Mouse (Mus musculus) kidney, postnatal 25 days (tissue): Measurements from ENCODE around the gene Nfatc2.
A peak's percentile ranks its signal among the peaks of the same experiment; 100 is the strongest.

ENCODE experiments used
- DNase-seq, 2 experiments: peaks; one replicate each; pipeline ENCODE4 v3.0.0; 2021; ENCODE audit warnings: mixed read lengths in 2 of 2

Nfatc2 gene

DNA sequence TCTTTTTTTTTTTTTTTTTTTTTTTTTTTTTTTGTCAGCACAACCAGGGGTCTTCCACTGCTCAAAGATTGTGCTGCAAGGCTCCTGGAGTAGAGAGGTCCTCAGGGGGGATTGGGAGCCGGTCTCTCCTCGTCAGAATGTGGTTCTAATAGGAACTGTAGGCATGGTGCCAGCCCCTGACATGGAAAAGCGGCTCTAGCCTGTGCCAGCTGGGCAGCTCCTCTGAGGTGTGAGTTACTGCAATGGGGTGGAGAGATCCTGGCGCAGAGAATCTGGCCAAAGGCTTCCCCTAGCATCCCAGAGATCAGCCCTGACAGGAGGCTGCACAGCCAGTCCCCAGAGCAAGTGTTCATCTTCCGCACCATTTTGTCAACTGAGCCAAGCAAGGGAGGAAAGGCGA lies 120.8 kb downstream of the Nfatc2 start:
- peak in 1 of 2 experiments; percentile 25 for DNase-seq

- DNase-seq, result no peak
These were observed 121.5 kb downstream of the Nfatc2 start for GRCm38 (mm10) chr2:168479930-168480329.

DNA sequence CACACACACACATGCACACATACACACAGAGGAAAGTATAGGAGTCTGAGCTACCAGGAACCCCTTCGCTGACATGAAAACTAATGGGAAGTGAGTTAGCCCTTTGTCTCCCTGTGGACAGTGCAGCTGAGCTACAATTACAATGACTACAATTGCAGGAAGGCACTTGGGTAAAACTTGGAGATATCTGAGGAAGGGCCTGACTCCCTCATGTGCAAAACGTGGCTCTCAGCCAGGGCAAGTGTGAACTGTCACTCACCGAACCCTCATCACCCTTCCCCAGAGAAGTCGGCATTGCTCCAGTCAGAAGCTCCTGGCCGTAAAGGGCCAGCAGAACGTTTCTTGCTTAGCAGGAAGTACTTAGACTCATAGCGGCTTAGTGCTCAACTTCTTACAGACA lies 123.0 kb downstream of the Nfatc2 start:
- DNase-seq, result peak; percentile 45 to 56

GRCm38 (mm10) chr2:168473496-168473895 lies 128.0 kb downstream of the Nfatc2 start:
- DNase-seq, result no peak

DNA sequence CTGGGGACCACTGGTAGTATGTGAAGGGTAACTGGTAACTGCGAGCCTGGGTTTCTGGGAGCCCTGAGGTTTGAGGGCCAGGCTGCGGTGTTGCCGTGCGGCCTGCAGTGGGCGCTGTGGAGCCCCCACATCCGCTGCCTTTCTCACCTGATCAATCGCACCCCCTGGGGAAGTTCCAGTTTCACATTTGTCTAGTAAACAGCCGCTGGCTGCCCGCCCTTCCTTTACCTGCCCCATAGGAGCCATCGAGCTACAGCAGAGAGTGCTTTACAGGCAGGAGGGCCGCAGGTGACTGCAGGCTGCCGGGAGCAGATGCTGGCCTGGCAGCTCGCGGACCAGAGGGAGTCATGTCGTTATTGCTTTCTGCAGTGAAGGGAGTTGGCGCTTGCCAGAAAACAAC lies 128.6 kb downstream of the Nfatc2 start:
- DNase-seq, result peak; percentile 66 to 71

- DNase-seq, result peak; percentile 78 to 80
These were observed 132.4 kb downstream of the Nfatc2 start for GRCm38 (mm10) chr2:168469032-168469431.

- DNase-seq, result no peak
These were observed 134.3 kb downstream of the Nfatc2 start for GRCm38 (mm10) chr2:168467166-168467565.

DNA sequence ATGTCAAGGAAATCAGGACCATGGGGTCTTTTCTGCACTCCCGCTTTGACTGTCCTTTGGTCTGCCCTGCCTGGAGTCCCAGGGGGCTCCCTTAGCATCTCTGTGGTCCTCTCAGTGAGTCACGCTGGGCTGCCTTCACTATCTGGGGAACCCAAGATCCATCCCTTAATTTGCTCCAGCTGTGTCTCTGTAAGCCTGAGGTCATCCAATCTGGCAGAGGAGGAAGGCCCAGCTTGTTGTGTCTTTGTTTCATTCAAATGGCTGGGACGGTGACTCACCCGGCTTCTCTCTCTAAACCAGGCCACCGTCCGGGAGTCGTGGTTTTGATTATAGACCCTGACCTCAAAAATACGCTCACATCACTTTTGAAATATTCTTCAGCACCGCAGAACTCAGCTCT lies 135.4 kb downstream of the Nfatc2 start:
- DNase-seq, result no peak

GRCm38 (mm10) chr2:168465646-168466045 lies 135.8 kb downstream of the Nfatc2 start:
- no peak for DNase-seq

- no peak for DNase-seq
These were observed 139.6 kb downstream of the Nfatc2 start for GRCm38 (mm10) chr2:168461865-168462264.

- DNase-seq, result no peak
These were observed 141.8 kb downstream of the Nfatc2 start for GRCm38 (mm10) chr2:168459627-168460026.

DNA sequence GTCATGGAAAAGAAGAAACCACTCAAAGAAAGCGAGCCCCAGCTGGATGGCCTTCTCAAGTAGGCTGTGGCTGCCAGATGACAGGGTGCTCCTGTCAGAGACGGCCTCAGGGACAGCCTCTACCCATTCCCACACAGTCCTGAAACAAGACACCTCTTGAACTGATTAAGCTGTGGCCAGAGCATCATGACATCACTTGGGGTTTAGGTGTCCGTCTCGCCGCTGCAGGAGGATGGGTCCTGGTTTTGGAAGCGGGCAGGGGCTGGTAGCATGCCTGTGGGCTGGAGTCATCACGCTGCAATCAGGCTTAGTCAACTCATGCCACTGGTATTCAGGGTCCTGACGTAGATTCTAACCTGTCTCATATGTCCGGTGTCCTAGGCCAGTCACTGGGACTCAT lies 142.9 kb downstream of the Nfatc2 start:
- DNase-seq, result no peak

- DNase-seq, result no peak
These were observed 149.4 kb downstream of the Nfatc2 start for GRCm38 (mm10) chr2:168451714-168452708.

- peak in 1 of 2 experiments; percentile 27 for DNase-seq
These were observed 150.5 kb downstream of the Nfatc2 start for GRCm38 (mm10) chr2:168450977-168451376.

DNA sequence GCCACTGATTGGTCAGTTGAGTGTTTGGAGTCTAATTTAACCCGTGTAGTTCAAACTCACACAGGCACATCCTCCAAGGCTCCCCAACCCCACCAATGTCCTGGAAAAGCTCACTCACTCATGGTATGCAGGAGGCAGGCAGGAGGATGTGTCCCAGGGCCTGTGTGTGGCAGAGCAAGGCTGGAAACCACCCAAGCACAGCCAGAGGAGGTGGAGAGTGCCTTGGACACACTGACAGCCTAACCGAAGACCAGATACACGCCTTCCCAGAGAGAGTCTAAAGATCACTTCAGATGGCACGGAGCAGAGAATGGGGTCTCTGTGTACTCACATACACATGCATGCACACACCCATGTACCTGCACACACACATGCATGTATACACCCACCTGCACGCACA lies 153.4 kb downstream of the Nfatc2 start:
- DNase-seq, result peak in 1 of 2 experiments; percentile 13

DNA sequence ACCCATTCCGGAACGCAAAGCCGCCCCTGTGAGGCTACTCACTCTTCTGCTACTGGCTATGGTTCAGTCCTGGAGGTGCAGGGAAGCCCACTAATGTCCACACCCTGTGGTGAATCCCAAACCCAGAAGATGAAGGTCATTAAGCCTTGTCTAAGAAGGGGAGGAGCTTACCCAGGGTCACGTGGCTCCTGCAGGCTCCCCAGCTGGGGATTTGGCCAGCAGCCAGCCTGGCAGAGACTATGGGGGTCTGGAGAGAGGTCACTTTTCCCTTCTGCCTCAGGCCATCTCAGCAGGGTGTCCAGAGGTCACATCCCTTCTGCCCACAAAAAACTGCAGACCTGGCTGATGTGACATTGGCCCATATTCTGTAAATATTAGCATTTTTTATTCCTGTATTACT lies 153.9 kb downstream of the Nfatc2 start:
- peak in 1 of 2 experiments; percentile 11 for DNase-seq

DNA sequence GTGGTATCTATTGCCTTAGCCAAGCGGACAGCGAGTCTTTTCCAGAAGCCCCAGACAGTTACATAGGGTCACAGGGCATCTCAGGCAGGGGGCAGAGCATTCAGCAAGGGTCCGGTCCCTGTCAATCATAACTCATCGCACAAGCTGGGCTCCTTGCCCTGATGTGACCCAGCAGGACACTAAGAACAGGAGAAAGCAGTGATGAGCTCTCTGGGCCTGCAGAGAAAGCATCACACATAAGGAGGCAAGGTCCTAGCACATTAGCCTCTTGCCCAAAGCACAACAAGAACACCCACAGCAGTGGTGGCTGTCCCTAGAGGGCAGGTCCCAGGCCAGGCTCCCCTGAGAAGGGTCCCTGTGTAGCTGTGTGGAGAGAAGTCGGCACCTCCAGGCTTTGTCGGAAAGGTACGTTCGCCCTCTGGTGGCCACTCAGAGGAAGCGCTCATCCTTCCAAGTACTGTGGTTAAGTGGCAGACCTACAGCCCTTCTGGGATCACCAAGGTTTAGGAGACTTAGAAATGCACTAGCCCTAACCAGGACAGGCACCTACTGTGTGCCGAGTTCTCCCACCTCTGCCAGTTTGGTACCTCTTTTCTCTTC lies 156.1 kb downstream of the Nfatc2 start:
- DNase-seq, result peak; percentile 54 to 58

DNA sequence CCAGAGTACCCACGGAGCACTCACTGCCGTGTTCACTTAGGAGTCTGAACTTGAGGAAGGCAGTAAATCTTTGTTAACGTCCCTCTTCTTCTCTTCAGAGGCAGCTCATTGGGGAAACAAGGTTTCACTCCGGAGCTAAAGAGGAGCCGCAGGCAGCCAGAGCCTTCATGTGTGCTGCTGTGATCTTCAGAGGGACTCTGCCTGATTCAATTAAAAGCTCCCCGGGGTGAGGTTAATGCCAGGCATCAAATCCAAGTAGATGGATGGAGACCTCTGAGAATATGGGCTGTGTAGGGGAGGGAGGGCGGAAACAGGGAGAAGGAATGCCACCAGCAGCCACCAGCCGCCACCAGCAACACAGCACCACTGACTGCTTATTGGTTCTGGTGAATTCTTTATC lies 157.3 kb downstream of the Nfatc2 start:
- no peak for DNase-seq

- no peak for DNase-seq
These were observed 160.0 kb downstream of the Nfatc2 start for GRCm38 (mm10) chr2:168441494-168441893.

GRCm38 (mm10) chr2:168440918-168441328 lies 160.5 kb downstream of the Nfatc2 start:
- DNase-seq, result no peak

GRCm38 (mm10) chr2:168438981-168439452 lies 162.4 kb downstream of the Nfatc2 start:
- DNase-seq, result no peak

DNA sequence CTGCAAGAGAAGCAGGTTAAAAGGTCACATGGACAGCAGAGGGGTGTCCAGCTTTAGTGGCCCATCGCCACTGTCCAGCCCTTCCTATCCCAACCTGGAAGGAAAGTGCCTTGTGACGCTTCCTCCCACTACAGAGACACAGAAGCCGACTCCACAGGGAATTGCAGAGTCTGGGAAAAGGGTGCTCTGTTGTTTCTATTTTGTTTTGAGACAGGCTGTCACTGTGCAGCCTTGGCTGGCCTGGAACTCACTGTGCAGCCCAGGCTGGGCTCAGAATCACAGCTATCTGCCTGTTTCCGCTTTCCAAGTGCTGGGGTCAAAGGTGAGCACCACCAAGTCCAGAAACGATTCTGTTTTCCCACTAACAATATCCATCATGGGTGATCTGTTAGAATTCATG lies 167.3 kb downstream of the Nfatc2 start:
- no peak for DNase-seq

- DNase-seq, result peak; percentile 60 to 81
These were observed 168.1 kb downstream of the Nfatc2 start for GRCm38 (mm10) chr2:168433392-168433791.

GRCm38 (mm10) chr2:168432394-168432793 lies 169.1 kb downstream of the Nfatc2 start:
- DNase-seq, result no peak
